Mouse (Mus musculus): Measurements from ENCODE around the gene Apc2. TPM values are rescaled to one million over a fixed set of nuclear protein-coding genes. Genes with fewer than 3 reads are reported as not detected.

Gene Apc2
- total RNA-seq, 2 experiments from 2014 or later: 179 to 181 TPM

DNA sequence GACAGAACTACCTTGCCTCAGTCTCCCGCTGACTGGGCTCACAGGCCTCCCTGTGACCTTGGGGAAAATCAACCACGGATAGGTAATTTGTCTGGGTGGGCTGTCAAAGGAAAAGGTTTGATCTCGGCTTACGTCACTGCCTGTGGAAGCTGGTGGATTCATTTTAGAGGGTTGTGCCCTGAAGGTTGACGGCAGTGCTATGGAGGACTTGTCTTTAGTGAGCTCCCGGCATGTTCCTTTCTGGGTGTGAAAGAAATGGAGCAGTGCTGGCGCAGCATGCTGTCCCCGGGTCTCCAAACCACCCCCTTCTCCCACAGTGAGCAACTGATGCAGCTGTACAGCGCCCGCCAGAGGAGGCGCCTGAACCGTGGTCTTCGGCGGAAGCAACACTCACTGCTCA, 2.5 kb upstream of the Apc2 start:
- no peak for DNase-seq (ENCODE audit: low spot score in 2 of 2)

DNA sequence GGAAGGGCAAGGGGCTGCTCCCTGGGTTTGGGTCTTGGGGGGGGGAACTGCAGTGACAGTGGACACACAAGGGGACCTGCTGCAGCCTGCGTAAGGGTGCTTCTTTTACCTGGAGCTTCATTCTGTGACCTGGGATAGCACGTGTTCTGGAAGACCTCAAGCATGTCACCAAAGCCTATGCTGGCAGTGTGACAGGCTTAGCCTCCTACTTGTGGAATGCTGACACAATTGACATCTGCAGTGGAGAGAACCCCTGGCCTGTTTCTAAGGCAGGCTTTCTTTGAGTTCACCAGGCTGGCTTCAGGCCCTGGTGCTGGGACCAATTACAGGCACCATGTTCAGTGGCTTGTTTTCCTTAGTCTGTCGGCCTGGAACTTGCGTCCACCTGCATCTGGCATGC, 1.5 kb upstream of the Apc2 start:
- no peak for DNase-seq (ENCODE audit: low spot score in 2 of 2)

DNA sequence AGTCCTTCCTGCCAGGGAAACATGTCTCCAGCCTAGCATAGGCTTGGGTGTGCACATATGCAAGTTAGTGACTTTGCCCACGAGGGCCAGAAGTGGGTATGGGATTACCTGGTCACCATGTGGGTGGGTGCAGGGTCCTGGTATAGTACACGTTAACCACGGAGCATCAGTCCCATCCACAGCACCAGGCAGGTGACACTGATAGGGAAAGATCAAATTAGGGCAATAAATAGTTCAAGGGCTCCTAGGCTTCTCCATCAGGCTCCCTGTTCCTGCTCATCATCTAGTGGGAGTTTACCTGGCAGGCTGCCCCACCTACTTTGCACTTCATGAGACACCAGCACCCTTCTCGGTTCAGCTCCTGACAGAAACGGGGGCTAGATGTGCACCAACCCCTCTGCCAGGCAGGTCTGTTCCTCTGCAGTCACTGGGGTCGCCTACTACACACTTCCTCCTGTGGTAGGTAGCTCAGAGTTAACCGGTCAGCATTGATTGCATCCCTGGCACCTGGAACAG, 931 bp upstream of the Apc2 start:
- no peak for DNase-seq (ENCODE audit: low spot score in 2 of 2)

DNA sequence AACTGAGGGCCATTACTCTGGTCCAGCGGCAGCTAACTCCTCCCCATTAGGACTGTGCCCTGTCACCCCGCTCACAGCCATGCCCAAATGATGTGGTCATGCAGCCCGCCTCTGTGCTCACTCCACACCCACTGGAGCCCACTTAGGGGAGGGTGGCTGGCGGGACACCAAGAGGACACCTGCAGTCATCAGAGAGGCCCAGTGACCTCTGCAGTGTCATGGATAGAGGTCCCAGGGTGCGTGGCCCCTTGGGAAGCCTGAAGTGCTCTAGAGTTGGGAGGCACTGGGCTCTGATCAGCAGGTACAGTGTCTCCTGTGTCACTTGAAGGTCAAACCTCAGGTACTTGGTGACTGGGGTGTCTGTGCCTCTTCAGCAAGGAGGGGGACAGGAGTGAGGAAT, 1.0 kb downstream of the Apc2 start:
- no peak for DNase-seq (ENCODE audit: low spot score in 2 of 2)

DNA sequence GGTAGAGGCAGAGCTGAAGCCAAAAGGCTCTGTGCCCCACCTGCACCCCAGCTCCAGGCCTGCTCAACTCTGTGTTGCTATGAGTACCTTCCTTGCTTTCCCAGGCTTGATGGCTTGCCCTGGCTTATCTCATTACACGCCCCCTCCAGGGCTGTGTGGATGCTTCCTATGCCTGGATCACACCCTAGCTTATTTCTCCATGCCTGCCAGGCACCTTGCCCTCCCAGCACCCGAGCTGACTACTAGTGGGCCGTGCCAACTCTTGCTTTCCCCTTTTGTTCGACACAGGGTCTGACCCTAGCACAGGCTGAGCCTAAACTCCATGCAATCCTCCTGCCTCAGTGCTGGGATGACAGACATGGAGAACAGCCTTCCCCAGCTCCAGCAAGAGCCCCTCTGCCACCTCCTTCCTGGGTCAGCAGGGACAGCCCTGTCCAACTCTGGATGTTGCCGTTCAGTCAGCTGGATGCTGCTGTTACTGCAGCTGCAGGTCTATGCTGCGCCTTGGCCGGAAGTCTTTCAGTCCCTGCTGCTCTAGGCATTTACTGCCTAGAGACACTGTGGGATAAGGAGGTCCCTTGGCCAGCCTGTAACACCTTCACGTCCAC, 1.9 kb downstream of the Apc2 start:
- DNase-seq (ENCODE audit: low spot score in 2 of 2): no peak

DNA sequence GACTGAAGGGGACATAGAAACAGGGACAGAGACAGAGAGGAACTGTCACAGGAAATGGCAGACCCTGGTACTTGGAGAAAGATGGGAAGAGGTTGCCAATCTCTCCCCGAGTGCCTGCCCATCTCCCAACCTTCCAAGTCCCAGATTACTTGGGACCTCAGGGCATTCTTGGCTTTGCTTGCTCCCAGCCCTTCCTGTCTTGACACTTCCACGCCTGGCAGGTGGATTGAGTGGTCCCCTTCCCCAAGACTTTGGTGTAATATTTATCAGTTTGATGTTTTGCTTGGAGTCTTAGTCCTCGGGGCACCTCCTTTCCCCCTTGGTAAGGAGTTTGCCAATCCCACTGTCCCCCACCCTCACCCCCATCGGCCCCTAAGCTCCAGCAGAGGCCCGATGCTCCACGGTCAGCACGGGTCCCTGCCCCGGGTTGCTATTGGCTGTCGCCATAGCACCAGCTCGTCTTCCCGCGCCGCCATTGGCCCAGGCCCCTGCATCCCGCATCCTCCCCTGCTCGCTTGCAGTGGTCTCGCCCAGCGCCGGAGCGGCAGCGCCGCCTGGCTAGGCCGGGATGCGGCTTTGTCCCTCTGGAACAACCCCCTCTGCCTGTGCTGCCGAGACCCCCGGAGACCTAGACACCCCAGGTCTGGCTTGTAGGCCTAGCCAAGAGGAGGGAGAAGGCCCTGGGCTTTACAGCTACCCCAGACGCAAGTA, 2.9 kb downstream of the Apc2 start:
- DNase-seq (ENCODE audit: low spot score in 2 of 2): peak; percentile 93 to 94

DNA sequence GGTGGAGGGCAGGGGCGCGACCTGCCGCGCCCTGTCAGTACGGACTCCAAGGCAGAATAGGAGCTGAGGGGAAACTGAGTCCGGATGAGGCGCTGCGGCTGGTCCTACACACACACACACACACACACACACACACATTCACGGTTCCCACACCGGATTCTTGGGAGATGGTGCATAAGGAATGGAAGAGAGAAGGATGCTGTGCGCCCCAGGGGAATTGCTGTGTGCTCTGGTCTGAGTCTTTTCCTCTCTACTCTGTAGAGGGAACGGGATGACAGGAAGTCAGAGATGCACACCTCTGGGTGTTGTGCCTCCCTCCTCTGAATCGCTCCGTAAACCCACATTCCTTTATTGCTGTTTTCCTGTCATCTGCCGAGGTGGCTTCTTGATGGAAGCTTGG, 3.5 kb downstream of the Apc2 start:
- no peak for DNase-seq (ENCODE audit: low spot score in 2 of 2)

DNA sequence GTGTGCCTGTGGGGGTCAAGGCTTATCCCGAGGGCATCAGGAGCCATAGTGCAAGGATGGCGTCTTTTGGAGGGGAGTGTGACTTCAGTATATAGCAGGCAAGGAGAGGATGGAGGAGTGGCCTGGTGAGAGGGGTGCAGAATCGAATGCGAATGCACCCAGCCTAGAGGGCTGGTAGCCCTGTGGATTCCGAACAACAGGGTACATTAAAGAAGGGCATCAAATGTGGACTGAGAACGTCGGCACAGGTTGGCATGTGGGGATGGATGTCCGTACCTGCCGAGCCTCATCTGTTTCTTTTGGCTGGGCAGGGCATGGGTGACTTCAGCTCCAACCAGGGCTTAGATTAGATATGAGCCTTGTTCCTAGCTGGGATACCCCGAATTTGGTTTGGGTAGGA, 4.0 kb downstream of the Apc2 start:
- no peak for DNase-seq (ENCODE audit: low spot score in 2 of 2)

DNA sequence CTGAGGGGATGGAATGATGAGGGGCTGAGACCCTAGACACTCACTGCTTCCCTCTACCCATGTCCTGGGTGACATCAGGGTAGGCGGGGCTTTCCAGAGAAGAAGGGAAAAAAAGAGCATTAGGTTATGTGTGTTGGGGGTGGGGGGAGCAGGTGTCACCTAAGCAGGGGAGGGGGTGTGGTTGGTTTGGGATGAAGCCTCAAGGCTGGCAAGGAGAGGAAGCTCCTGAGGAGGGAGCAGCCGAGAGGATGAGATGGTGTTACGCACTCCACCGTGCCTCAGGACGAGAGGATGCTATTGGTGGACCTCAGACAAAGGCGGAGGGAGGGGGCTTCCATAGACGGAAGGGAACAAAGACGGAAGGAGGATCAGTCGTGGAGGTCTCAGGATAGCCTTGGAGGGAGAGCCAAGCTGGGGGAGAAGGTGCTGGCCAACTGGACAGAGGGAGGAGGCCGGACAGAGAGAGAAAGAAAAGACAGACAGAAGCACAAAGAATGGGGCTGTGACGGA, 5.0 kb downstream of the Apc2 start:
- peak in 1 of 2 experiments; percentile 65 for DNase-seq (ENCODE audit: low spot score in 2 of 2)

DNA sequence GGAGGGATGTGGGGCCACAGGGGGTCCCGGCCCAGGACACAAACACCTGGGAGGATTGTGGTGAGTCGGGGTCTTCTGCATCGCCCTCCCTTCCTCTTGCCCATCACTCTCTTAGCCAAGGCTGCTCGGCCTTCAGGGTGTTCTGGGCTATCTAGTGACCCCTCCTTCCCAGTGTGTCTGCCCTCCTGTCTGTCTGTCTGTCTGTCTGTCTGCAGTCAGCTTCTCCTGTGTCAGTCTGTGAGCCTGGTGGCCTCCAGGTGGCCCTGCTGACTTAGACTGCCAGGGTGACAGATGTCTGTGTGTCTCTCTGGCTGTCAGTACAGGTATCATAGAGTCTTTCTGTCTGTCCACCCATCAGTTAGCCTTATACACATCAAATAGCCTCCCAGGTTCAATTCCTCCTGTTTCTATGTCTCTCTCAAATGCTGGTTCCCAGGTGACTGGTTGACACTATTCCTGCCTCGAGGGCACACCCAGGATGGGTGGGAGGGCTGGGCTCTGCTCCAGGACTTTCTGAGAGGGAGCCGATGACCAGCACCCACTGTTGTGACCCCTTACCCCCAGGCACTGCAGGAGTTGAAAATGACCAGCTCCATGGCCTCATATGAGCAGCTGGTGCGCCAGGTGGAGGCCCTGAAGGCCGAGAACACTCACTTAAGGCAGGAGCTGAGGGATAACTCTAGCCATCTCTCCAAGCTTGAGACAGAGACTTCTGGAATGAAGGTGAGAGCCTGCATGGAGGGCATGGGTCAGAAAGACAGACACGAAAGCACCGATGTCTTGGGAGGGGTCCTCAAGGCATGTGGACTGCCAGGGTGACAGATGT, 5.7 kb downstream of the Apc2 start:
- peak in 1 of 2 experiments; percentile 17 for DNase-seq (ENCODE audit: low spot score in 2 of 2)

DNA sequence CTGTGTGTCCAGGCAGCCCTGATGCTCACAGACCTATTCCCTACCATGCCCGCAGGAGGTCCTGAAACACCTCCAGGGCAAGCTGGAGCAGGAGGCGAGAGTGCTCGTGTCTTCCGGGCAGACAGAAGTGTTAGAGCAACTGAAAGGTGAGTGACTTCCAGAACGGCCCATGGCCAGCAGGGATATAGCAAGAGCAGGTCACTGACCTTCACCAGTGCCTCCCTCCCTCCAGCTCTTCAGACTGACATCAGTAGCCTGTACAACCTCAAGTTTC, 6.2 kb downstream of the Apc2 start:
- DNase-seq (ENCODE audit: low spot score in 2 of 2): peak in 1 of 2 experiments; percentile 22

DNA sequence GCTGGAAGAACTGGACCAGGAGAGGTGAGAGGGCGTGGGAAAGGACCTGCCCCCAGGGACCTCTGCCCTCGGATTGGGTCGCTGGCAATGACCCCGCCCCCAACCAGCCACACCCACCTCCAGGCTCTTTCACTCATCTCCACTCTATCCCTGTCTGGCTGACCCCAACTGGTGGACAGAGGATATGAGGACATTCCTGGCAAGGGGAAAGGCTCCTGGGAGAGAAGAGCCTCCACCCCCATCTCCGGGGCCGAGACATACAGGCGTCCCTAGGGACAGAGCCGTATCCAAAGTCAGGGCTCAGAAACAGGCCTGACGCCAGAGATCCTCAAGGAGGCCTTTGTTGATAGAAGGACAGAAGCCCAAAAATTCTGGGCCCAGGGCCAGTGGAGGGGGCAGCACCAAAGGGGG, 6.7 kb downstream of the Apc2 start:
- peak; percentile 76 to 83 for DNase-seq (ENCODE audit: low spot score in 2 of 2)

DNA sequence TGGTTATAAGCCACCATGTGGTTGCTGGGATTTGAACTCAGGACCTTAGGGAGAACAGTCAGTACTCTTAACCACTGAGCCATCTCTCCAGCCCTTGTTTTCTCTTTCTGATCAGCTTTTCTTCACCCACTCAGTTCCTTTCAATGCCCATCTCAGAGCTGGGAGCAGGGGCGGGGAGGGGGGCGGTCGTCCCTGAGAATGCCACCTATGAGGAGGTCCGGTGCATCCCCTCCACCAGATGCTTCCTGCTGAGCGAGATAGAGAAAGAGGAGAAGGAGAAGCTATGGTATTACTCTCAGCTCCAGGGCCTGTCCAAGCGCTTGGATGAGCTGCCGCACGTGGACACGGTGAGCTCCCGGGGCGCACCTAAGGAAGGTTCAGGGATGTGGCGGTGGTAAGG, 8.7 kb downstream of the Apc2 start:
- DNase-seq (ENCODE audit: low spot score in 2 of 2): no peak

DNA sequence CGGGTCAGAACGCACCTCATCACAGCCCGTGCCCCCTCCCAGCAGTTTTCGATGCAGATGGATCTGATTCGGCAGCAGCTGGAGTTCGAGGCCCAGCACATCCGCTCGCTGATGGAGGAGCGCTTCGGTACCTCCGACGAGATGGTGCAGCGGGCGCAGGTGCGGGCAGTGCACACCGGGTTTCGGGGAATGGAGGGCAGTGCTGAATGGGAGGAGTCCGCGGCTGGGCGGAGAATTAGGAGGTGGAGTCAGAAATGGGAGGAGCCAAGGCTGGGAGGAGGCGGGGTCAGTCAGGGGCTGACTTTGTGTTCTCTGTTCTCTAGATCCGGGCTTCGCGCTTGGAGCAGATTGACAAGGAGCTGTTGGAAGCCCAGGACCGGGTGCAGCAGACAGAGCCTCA, 9.1 kb downstream of the Apc2 start:
- DNase-seq (ENCODE audit: low spot score in 2 of 2): peak in 1 of 2 experiments; percentile 39

DNA sequence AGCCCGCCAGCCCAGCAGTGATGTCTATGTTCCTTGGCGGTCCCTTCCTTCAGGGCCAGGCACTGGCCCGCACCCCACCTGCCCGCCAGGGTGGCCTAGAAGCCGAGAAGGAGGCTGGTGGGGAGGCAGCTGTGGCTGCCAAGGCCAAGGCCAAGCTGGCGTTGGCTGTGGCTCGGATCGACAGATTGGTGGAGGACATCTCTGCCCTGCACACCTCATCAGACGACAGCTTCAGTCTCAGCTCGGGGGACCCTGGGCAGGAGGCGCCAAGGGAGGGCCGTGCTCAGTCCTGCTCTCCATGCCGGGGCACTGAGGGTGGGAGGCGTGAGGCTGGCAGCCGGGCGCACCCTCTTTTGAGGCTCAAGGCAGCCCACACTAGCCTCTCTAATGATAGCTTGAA, 15.8 kb downstream of the Apc2 start:
- DNase-seq (ENCODE audit: low spot score in 2 of 2): no peak

DNA sequence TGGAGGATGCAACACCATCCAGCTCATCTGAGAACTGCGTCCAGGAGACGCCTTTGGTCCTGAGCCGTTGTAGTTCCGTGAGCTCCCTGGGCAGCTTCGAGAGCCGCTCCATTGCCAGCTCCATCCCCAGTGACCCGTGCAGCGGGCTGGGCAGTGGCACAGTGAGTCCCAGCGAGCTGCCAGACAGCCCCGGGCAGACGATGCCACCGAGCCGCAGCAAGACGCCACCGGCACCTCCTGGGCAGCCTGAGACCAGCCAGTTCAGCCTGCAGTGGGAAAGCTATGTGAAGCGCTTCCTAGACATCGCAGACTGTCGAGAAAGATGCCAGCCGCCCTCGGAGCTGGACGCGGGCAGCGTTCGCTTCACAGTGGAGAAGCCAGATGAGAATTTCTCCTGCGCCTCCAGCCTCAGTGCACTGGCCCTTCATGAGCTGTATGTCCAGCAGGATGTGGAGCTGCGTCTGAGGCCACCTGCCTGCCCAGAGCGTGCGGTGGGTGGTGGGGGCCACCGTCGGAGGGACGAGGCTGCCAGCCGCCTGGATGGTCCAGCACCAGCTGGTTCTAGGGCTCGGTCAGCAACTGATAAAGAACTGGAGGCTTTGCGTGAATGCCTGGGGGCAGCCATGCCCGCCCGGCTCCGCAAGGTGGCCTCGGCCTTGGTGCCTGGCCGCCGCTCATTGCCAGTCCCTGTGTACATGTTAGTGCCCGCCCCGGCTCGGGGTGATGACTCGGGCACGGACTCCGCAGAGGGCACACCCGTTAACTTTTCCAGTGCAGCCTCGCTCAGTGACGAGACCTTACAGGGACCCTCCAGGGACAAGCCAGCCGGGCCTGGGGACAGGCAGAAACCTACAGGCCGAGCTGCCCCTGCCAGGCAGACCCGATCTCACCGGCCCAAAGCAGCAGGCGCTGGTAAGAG, 17.1 kb downstream of the Apc2 start:
- peak in 1 of 2 experiments; percentile 54 for DNase-seq (ENCODE audit: low spot score in 2 of 2)

DNA sequence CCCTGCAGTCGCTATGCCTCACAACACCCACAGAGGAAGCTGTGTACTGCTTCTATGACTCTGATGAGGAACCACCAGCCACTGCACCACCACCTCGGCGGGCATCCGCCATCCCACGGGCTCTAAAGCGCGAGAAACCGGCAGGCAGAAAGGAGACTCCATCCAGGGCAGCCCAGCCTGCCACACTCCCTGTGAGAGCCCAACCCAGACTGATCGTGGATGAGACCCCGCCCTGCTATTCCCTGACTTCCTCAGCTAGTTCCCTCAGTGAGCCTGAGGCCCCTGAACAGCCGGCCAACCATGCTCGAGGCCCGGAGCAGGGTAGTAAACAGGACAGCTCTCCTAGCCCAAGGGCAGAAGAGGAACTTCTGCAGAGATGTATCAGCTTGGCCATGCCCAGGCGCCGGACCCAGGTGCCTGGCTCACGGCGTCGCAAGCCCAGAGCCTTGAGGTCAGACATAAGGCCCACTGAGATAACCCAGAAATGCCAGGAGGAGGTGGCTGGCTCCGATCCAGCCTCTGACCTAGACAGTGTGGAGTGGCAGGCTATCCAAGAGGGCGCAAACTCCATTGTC, 17.9 kb downstream of the Apc2 start:
- no peak for DNase-seq (ENCODE audit: low spot score in 2 of 2)

DNA sequence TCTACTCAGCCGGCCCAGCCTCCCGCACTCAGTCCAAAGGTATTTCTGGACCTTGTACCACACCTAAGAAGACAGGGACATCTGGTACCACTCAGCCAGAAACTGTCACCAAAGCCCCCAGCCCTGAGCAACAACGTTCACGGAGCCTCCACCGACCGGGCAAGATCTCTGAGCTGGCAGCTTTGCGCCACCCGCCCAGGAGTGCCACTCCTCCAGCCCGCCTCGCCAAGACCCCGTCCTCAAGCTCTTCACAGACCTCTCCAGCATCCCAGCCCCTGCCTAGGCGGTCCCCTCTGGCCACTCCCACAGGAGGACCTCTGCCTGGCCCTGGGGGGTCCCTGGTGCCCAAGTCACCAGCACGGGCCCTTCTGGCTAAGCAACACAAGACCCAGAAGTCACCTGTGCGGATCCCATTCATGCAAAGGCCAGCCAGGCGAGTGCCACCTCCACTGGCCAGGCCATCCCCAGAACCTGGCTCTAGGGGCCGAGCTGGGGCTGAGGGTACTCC, 18.8 kb downstream of the Apc2 start:
- DNase-seq (ENCODE audit: low spot score in 2 of 2): no peak

DNA sequence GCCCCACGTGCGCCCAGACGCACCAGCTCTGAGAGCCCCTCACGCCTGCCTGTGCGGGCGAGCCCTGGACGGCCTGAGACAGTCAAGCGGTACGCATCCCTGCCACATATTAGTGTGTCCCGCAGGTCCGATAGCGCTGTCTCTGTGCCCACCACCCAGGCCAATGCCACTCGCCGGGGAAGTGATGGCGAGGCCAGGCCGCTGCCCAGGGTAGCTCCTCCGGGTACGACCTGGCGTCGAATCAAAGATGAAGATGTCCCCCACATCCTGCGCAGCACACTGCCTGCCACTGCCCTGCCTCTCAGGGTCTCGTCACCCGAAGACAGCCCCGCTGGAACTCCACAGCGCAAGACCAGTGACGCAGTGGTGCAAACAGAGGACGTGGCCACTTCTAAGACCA, 19.5 kb downstream of the Apc2 start:
- no peak for DNase-seq (ENCODE audit: low spot score in 2 of 2)

DNA sequence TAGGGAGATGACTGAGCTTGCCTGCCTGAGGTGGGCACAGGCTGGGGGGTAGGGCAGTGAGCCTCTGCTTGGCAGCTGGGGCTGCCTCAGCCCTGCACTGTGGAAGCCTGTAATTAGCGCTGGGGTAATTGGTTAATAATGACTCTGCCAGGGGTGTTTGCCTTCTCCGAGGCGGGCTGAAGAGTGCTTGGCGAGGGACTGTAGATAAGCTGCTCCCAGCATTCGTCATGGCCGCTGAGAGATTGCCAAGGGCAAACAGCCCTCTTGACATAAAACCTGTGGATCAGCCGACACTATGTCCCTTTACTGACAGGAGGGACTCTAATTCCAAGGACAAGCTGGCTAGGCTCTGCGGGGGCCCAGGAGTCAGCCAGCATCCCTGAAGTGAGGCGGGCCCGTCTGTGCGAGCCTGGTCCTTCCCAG, 20.6 kb downstream of the Apc2 start:
- peak in 1 of 2 experiments; percentile 47 for DNase-seq (ENCODE audit: low spot score in 2 of 2)

Data from layer of hippocampus, postnatal 10 days (tissue).